Mouse (Mus musculus) adrenal gland, adult 2 months (tissue): Measurements from ENCODE around the gene Gnaq. TPM values are rescaled to one million over a fixed set of nuclear protein-coding genes. Genes with fewer than 3 reads are reported as not detected.

Experiments
- DNase-seq: peaks from one replicate; pipeline ENCODE4 v3.0.0; 2021
- polyA plus RNA-seq: library from polyadenylated mRNA; depleted of rRNA; stranded (reverse); fragments of >200 nt; gene quantifications from 2 replicates; pipeline ENCODE4 v1.2.3, GENCODE M21; 2012
- total RNA-seq, 2 experiments: library from RNA; stranded (reverse); gene quantifications; 2 replicates each; pipeline ENCODE4 v1.2.3; 2021

The Gnaq gene
- total and polyA plus RNA-seq, 3 experiments = 6.9 to 62.5 (median 49.7) TPM

DNA sequence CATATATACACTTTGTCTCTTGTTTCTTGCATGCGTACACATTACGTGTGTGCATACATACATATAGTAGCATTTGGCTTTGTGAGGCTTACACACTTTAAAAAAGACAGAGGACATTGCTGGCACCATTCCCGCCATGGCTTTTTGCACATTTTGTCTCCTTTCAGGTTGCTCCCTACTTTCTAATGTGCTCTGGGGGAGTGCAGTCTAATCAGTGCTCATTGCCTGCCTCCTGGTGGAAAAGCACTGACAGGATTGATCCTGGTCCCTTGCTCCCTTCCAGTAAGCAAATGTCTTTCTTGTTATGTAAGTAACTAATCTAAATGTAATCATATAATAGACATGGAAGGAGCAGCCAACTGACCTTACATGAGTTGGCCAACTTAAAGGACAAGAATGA lies 65.5 kb downstream of the Gnaq start:
- DNase-seq = no peak

DNA sequence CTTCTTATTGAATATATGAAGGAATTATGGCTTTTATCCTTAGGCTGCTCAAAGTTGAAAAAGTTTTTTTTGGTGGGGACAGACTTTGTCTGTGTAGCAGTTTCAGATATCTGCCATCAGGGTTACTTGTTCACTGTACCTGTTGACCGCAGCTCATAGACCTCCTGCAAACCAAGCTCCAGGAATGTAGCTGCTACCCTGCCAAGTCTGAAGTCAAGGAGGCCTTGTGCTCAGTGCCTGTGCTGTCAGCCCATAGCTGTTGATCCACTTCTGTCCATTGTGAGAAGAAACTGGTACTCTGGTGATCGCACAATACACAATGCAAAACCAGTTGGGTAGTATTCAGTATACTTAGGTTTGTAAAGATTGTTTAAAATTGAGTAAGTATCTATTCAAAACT lies 68.7 kb downstream of the Gnaq start:
- DNase-seq = no peak

DNA sequence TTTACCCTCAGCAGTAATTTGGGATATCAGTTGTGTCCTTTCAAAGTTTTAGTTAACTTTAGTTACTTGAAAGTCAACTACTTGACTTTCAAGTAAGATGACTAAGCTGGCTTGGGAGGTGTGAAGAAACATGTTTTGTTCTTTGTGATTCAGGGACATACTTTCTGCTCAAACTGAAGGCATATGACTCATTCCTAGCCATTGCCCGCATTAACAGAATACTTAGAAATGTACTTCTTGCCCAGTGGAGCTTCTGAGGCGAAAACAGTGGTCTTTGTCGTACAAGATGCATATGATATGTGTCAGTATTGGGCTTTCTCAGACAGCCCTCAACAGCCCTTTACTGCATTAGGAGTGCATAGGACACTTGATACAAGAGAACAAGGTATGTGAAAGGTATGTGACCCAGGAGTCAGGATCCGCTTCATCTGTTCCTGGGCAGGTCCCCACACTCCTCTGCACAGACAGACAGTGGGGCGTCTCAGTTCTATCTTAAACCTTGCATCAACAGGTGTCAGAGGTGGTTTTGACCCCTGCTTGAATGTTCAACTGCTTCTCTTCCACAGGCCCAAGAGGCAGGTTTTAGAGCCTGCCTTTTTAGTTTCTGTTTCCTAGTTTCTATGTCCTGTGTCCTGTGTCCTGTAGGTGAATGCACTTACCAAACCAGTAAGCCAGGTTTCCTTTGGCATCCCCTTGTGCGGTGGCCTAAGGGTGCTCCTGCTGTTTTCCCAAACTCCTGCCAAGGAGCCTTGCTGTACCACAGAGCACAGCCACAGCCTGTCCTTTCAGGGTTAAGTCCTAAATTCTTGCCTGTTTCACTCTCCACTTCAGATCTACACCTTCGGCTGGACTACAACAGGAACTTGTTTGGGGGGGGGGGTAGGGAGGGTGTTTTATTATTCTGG lies 72.4 kb downstream of the Gnaq start:
- peak; percentile 47 for DNase-seq

DNA sequence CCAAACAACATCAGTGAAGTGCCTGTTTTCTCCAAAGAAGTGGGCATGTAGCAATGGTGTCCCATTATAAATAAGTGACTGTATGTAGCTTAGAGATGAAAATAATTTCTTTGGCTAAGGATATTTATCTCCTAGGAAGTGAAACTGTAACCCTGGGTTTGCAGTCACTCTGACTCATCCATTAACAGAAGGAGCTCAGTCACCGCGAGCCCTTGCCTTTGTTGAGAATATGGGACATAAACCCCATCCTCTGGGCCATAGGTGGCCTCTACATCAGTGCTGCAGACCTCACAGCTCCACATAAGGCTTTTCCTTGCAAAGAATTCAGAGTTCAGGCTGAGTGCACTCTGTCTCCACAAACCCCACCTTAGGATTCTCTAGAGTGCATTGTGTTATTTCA lies 77.0 kb downstream of the Gnaq start:
- no peak for DNase-seq

DNA sequence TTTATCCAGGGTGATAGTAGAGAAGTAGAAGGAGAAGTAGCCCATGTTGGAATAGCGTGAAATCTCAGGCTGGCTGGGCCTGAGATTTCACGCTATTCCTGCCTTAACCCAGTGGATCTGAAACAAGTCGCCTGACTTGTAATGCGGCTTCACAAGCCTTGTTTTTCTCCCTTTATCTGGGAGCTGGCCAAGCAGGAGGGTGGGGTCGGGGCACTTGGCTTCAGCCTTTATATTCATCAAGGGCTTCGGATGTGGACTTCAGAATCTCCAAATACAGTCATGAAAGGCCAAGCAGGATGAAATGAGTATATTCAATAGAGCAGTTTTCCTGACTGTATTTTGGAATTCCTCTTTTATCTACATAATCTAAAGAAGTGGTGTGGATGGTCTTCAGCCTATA lies 82.3 kb downstream of the Gnaq start:
- DNase-seq = peak; percentile 76

DNA sequence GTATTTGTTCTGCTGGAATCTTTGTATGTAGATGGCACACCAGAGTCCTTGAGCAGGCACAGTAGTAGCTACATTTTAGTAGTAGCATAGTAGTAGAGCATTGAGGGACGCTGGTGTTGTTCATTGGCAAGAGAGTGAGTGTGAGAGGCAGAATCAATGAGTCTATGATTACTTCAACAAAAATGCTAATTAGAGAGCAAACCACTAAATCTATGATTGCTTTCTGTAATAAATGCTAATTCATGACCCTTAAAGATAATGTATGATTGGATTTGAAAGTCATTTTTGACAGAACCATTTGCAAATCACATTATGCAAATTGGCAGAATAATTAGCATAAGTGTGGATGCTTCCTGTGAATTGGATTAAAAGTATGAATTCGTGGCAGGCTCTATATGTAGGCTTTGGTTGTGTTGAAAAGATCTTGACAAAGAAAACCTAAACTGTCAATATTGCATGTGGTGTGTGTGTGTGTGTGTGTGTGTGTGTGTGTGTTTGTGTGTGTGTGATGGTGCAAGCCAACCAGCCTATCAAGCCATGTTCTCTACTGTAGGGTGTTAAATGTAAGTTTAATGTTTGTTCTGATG lies 82.9 kb downstream of the Gnaq start:
- no peak for DNase-seq

DNA sequence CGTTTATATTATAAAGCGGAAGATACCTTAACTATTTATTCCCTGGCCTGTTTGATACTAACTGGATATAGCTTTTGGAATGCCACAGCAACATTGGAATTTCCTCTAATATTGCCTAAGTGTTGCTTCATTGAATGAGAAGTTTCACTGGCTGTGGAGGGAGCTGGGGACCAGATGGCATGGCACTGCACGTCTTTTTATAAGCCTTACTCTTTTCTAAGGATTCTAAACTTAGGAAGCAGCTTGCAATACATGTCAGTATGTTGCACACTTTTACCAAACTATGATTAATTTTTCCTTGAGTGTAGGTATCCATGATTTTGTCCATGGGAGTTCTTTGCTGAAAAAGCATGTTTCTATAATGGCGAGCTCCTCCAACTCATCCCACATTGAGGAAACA lies 87.3 kb downstream of the Gnaq start:
- no peak for DNase-seq

DNA sequence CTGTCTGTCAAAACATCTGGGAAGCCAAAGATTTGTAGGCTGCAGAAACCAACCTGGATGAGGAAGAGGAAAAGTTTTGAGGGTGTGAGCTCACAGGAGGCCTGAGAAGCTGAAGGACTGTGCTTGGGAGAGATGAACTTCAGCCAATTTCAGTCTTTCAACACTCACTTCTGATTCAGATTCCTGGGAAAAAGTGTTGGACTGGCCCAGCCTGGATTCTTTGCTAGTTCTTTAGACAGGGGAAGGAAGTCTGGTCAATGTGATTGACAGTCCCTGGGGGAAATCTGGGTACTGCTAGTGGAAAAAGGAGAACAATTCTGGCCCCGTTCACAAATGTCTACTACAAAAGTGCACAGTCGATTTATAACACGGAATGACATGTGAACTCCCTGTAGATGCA lies 89.9 kb downstream of the Gnaq start:
- peak; percentile 27 for DNase-seq

DNA sequence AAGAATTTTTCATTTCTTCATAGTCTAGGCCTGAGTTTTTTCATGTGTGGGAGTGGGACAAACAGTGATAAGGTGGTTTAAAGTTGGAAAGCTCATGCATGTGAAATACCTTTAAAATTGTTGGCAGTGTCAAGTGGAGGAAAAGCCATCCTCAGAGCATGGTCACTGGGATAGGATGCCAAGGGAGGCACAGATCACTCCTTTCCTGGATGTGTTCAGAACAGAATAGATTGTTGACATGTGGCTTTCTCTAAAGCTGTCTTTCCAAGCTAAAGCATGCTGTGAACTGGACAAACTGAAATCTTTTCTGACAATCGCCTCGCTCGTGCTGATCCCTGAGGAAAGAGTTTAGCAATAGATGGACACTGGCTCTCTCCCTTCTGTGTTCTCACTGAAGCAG lies 90.5 kb downstream of the Gnaq start:
- DNase-seq = no peak

DNA sequence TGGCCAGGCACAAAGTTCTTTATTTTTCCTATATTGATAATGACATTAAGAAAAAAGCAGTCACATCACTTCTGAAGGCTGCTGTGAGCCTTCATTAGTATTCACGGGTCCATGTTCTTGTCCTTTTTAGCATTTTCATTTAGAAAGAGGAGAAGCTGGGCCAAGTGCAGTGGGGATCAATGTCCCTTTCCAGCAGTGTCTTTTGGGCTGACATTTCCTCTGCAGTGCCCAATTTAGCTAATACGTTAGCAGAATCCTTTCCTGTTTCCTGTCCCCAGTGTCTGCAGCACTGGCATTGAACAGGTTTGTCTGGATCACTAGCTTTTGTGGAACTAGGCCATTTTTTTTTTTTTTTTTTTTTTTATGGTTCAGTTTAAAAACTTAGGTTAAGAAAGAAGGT lies 92.2 kb downstream of the Gnaq start:
- DNase-seq = no peak

DNA sequence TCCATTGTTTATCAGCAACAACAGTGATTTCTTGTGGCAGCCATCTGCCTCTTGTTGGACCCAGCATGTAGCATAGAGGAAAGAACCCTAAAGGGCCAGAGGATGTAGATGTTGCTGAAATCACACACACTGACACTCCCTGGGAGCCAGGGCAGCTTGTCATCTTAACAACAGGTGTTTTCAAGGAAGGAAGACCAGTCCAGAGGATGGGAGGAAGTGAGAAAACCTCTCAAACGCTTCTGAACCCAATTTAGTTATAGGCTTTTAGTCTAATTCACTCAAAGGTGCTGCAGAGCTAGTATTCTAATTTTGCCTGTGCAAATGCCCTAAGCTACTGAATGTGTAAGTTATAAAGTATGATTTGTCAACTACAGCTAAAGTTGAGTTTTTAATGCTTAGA lies 99.0 kb downstream of the Gnaq start:
- DNase-seq = no peak

DNA sequence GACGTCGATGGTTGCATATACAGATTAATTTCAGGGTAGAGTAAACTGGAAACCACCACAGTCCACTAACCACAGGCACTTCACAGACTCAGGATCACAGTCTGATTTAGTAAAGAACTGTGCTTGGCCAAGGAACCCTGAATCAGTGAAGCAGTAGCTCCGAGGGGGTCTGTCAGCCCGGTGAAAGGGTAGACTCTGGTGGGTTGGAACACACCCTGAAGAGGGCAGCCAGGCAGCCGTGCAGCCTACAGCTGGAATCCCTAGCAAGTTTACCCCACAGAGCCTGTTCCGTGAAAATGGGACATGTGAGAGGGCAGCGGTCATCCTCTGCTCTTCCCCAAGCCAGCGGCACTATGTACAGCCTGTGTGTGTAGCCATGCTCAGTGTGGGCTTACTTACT lies 103.0 kb downstream of the Gnaq start:
- DNase-seq = no peak

DNA sequence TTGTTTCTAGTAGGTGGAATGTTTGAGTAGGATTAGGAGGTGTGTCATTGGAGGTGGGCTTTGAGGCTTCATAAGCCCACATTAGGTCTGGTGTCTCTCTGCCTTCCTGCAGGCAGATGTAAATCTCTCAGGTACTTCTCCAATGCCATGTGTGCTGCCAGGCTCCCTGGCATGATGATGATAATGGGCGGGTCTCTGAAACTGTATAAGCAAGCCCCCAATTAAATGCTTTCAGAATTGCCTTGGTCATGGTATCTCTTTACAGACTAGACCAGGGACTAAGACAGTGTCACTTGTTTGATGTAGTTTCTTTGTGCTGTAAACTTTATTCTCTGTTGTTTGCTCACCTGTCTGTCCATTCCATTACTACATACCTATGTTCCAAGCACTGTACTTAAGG lies 104.4 kb downstream of the Gnaq start:
- no peak for DNase-seq

DNA sequence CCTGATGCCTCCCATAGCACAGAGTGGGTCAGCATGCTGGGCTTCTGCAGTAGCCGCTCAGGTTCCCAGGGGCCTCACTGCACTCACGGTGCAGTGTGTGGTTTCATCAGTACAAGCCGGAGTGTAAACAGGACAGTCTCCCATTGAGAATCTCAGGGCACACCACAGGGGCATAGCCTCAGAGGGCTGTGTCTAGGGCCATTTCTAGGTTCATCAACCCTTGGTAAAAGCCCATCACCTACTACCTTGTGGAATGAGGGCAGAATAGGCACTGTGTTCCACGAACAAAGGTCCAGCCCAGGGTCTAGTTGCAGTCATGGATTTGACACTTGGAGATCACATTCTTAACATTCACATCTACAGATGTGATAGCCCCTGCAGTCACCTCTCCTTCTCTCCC lies 105.4 kb downstream of the Gnaq start:
- DNase-seq = no peak

DNA sequence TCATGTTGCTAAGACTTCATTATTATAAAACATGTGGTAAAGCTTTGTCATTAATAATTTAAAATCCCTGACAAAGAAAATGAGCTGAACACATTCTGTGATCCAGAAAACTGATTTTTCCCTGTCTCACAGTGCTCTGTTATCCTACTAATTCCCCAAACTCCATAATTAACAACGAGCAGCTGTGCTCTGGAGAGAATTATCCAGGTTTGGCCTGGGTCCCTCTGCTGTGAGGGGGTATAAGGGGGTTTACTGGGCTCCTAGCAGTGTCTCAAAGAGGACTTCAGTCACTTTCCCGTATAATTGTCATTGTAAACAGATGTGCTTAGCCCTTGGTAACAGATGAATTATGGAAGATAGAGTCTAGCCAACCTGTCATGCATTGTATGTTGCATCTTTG lies 105.9 kb downstream of the Gnaq start:
- DNase-seq = no peak

DNA sequence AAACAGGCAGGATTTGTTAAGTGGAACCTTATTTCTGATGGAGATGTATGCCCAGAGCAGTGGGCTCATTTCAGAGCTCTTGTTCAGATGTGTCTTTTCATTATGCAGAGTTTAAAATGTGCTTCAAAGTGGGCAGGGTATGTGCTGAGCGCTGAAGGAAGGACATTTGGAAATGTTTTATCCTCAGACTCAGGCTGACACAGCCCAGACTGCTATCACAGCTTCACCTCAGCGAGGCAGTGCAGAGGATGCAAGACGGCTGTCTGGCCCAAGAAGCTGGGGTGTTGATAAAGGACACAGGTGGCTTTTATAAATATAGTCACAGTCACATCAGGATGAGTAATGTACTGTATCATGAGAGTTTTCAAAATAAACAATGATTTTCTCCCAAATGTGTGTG lies 110.1 kb downstream of the Gnaq start:
- no peak for DNase-seq

DNA sequence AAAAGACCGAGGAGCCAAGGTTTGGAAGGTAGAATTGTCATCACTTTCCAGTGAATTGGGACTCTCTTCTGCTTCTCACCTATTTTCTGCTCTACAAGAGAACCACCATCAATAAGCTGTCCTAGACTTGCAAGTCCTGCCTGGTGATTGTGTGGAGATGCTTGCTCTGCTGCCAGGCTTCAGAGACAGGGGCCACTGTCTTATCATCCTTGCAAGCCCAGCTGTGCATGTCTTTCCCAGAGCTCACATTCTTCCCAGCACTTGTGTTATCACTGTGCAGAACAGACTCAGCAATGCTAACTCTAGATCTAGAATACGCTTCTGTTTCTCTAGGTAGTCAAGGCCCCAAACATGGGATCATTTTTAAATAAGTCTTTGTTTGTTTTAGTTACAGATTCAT lies 116.4 kb downstream of the Gnaq start:
- no peak for DNase-seq

DNA sequence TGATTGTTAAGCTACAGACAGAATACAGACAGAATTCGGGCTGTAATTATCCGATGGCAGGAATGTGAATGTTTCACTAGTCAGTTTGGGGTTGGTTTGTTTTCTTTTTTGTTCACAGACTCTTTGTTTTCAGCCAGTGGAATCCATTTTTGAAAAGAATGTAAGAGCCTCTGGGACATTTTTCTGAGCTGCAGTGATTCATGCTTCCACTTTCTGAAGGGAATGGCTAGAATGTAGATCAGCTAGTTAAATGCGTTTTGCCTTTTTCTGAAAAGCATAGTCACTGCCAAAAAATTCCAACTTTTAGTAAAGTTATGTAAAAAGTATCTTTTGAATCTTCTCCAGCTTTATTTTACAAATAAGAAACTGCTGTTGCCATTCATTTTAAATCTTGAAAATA lies 118.3 kb downstream of the Gnaq start:
- DNase-seq = no peak

DNA sequence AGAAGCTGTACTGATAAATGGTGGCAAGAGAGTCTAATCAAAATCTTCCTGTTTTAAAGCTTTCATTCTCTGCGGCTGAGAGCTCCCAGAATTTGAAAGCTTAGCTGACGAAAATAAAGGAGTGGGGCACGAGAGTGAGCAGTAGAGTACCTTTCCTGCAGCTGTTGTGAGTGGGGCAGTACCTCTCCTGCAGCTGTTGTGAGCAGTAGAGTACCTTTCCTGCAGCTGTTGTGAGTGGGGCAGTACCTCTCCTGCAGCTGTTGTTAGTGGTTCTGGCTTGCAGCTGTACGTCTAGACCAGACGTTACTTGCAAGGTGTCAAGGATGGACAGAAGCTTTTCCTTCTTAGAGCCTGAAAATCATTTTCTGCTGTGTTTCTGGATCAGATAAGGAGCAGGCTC lies 119.2 kb downstream of the Gnaq start:
- no peak for DNase-seq

DNA sequence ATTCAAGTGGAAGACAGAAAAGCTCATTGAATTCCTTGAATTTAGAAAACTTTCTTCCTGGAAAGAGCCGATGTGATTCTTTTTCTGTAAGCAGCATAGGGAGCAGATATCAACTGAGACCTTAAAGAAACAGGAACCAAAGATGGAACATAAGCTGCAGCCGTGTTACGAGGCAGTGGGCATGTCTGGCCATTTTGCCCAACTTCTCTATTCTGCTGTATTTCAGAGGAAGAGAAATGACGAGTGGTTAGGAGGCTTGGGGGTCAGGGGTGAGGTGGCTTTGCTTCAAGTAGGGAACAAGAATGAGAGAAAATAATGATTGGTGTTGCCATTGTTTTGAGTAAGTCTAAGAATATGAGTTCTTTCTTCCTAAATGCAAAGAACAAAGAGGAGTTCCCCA lies 120.1 kb downstream of the Gnaq start:
- DNase-seq = no peak

DNA sequence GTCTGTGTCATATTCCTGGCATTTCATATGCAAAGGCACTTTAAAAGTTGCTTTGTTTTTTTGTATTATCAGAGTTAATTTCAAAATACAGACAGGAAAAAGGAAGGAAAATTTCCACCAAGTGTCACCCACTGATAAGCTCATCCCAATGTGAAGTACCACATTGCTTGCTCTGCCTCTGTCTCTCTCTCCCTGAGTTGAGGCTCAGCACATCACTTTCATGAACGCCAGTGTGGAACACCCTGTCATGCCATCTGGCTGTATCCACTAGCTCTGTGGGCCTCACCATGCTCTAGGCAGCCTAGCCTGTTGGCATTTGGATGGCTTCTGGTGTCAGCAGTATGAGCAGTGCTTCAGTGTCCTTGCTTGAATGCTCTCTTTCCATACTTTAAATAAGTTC lies 122.2 kb downstream of the Gnaq start:
- DNase-seq = no peak

DNA sequence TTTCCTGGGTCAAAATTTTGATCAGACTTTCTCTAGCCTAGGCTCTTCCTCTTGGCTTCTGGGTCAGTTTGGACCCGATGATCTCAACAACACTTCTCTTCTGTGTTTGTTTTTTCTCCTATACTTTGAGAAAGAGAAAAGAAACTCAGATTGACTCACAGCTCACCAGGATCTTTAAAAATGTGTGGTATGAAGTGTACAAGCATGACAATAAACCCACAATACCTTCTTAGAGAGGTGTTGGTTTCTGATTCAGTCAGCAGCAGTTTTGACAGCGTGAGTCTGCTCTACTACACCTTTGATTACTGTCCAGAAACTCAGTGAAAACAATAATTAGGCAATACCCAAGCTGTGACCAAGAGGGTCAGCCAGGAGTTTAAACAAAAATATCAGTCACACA lies 122.7 kb downstream of the Gnaq start:
- no peak for DNase-seq

DNA sequence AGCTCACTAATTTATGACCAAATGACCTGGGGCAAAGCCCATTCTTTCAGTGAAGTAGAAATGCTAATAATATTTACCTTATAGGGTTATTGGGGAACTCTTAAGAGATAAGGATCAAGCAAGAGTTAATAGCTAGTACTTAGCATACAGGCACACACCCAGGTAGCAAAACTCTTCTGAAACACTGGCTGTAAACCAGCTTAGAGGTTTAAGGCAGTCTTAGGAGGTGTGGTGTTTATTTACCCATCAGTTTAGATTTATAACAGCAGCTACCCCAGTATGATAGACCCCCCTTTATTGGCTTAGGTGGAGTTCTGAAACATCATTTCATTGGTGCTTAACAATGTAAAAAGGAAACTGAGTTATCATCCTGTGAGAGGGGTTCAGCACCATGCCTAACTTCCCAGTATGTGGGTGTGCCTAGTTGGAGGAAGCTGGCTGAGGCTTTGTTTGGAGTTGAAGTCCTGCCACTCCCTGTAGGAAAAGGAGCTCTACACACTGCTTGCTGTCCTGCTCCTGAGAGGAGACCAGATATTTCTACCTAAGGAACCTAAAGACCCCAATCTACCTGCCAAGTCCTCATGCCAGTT lies 126.2 kb downstream of the Gnaq start:
- peak; percentile 15 for DNase-seq
